In genomic region chr5:86191356-86191755, GRCm38 (mm10) we compare ENCODE assay signal across 9 mouse cellular contexts. TPM values are rescaled to one million over a fixed set of nuclear protein-coding genes. Genes with fewer than 3 reads are reported as not detected.
A peak's percentile ranks its signal among the peaks of the same experiment; 100 is the strongest.
DNase-seq lines count a peak whose midpoint lies in the region; ATAC-seq and TF ChIP-seq lines count a peak whose summit lies in the region.
"Had no signal": no experiment of that assay in that cellular context is flagged by ENCODE, and none has a peak within 500 bp of the region (broad histone marks: within the 10 kb centered on the region; RNA-seq: fewer than 3 reads in every experiment).

No protein-coding gene starts in this region.

- H3K4me3 ChIP-seq in lung, postnatal 0 days (ENCODE audit: low read depth, low read length): no peak overlapping the region
- no peak overlapping the region for H3K4me3 ChIP-seq in lung, adult 2 months (replicated peaks; ENCODE audit: extremely low read depth, low read depth, low read length)
- H3K4me3 ChIP-seq in forebrain, embryonic 15.5 days: no peak overlapping the region
- H3K4me3 ChIP-seq in midbrain, embryonic 15.5 days: no peak overlapping the region
- H3K4me3 ChIP-seq: hindbrain, embryonic 15.5 days had no signal

- no peak overlapping the region for H3K27ac ChIP-seq in lung, postnatal 0 days (ENCODE audit: low read length)
- H3K27ac ChIP-seq in forebrain, embryonic 15.5 days (replicated peaks): no peak overlapping the region
- no peak overlapping the region for H3K27ac ChIP-seq in midbrain, embryonic 15.5 days
- H3K27ac ChIP-seq: hindbrain, embryonic 15.5 days had no signal

- no peaks in the 10 kb centered on the region for H3K27me3 ChIP-seq in lung, postnatal 0 days (replicated peaks; ENCODE audit: insufficient read depth, low read length)
- no peaks in the 10 kb centered on the region for H3K27me3 ChIP-seq in forebrain, embryonic 15.5 days
- no peaks in the 10 kb centered on the region for H3K27me3 ChIP-seq in midbrain, embryonic 15.5 days (replicated peaks)
- H3K27me3 ChIP-seq: hindbrain, embryonic 15.5 days had no signal

- no peaks in the 10 kb centered on the region for H3K9me3 ChIP-seq in lung, postnatal 0 days (ENCODE audit: low read length)
- H3K9me3 ChIP-seq in forebrain, embryonic 15.5 days: no peaks in the 10 kb centered on the region
- H3K9me3 ChIP-seq in midbrain, embryonic 15.5 days: no peaks in the 10 kb centered on the region
- H3K9me3 ChIP-seq: hindbrain, embryonic 15.5 days had no signal

- peak; percentile 67 for DNase-seq in cerebellum, adult 9-10 months
- DNase-seq in cerebellum, postnatal 4 days (ENCODE audit: low spot score in 2 of 2): no peak
- peak; percentile 81 for DNase-seq in lung, postnatal 0 days (ENCODE audit: low spot score)
- DNase-seq in lung, adult 2 months: no peak
- no peak for DNase-seq in frontal cortex, postnatal 36 days (ENCODE audit: low spot score in 2 of 2)

- peak; percentile 58; the same call in 1 of the 2 replicates for ATAC-seq in lung, postnatal 0 days
- ATAC-seq in forebrain, embryonic 15.5 days (replicated peaks): peak; percentile 69; the same call in 1 of the 2 replicates
- ATAC-seq in midbrain, embryonic 15.5 days (replicated peaks): peak; percentile 80
- ATAC-seq in monocyte, adult 5-6 weeks (replicated peaks; ENCODE audit: insufficient number of reproducible peaks, low FRiP score, low TSS enrichment, poor library complexity, severe bottlenecking): no peak

- no peak overlapping the region for H3K9ac ChIP-seq in lung, postnatal 0 days (replicated peaks; ENCODE audit: low read depth)
- H3K9ac ChIP-seq in forebrain, embryonic 15.5 days (replicated peaks): no peak overlapping the region
- no peak overlapping the region for H3K9ac ChIP-seq in midbrain, embryonic 15.5 days
- H3K9ac ChIP-seq: hindbrain, embryonic 15.5 days had no signal

- H3K36me3 ChIP-seq in lung, postnatal 0 days (ENCODE audit: insufficient read depth, low read length): no peaks in the 10 kb centered on the region
- no peaks in the 10 kb centered on the region for H3K36me3 ChIP-seq in forebrain, embryonic 15.5 days
- no peaks in the 10 kb centered on the region for H3K36me3 ChIP-seq in midbrain, embryonic 15.5 days (replicated peaks)
- H3K36me3 ChIP-seq: hindbrain, embryonic 15.5 days had no signal

- no peak for TF ChIP-seq EP300 in lung, postnatal 0 days (IDR thresholded peaks at IDR 0.05)

- no peak overlapping the region for H3K4me2 ChIP-seq in lung, postnatal 0 days (replicated peaks; ENCODE audit: low read depth, low read length)
- H3K4me2 ChIP-seq in forebrain, embryonic 15.5 days (replicated peaks): no peak overlapping the region
- H3K4me2 ChIP-seq in midbrain, embryonic 15.5 days: no peak overlapping the region
- H3K4me2 ChIP-seq: hindbrain, embryonic 15.5 days had no signal

- no peaks in the 10 kb centered on the region for H3K4me1 ChIP-seq in lung, postnatal 0 days (ENCODE audit: insufficient read depth, low read depth, low read length)
- no peaks in the 10 kb centered on the region for H3K4me1 ChIP-seq in lung, adult 2 months (ENCODE audit: control insufficient read depth, insufficient read depth, low read length)
- H3K4me1 ChIP-seq in forebrain, embryonic 15.5 days: no peaks in the 10 kb centered on the region
- no peaks in the 10 kb centered on the region for H3K4me1 ChIP-seq in midbrain, embryonic 15.5 days
- H3K4me1 ChIP-seq: hindbrain, embryonic 15.5 days had no signal

- WGBS in lung, postnatal 0 days: 8% methylated on average over 4 of the region's 4 CpGs
- 10% methylated on average over 4 of the region's 4 CpGs for WGBS in lung, adult 2 months
- WGBS in forebrain, embryonic 15.5 days: 20% methylated on average over 4 of the region's 4 CpGs
- WGBS in midbrain, embryonic 15.5 days: 12% methylated on average over 4 of the region's 4 CpGs

- TF ChIP-seq CTCF in lung, postnatal 0 days (IDR thresholded peaks at IDR 0.05): peak; percentile 75
- no peak for TF ChIP-seq CTCF in lung, adult 2 months (IDR thresholded peaks at IDR 0.05; ENCODE audit: insufficient read depth, low read length)

- TF ChIP-seq POLR2A in lung, adult 2 months (IDR thresholded peaks at IDR 0.05; ENCODE audit: borderline replicate concordance, extremely low read depth, low read depth, low read length): no peak

RNA-seq across cellular contexts. Expression of gene Gnrhr, which starts 6.3 kb away (rescaled TPM):
- polyA plus RNA-seq in lung, postnatal 0 days (2015; fragmentation: Nextera tagmentation; extraction: Ambion mirVana): 0.05 TPM in 1 of 2 replicates, not detected in the other
- not detected in 2 replicates for polyA plus RNA-seq in lung, adult 2 months (2012; rRNA removed)
- polyA plus RNA-seq in forebrain, embryonic 15.5 days (2015; fragmentation: Nextera tagmentation; extraction: Ambion mirVana): not detected in 2 replicates
- not detected in 2 replicates for polyA plus RNA-seq in midbrain, embryonic 15.5 days (2015; fragmentation: Nextera tagmentation; extraction: Ambion mirVana)
- total RNA-seq in monocyte, adult 5-6 weeks (2017): not detected in 3 replicates

RNA-seq across cellular contexts. Expression of gene Uba6, which starts 18.8 kb away (rescaled TPM):
- 3.9 and 4.7 TPM in 2 replicates for polyA plus RNA-seq in lung, postnatal 0 days (2015; fragmentation: Nextera tagmentation; extraction: Ambion mirVana)
- 1.1 and 1.9 TPM in 2 replicates for polyA plus RNA-seq in lung, adult 2 months (2012; rRNA removed)
- polyA plus RNA-seq in forebrain, embryonic 15.5 days (2015; fragmentation: Nextera tagmentation; extraction: Ambion mirVana): 15.3 and 15.6 TPM in 2 replicates
- 11.7 and 13.0 TPM in 2 replicates for polyA plus RNA-seq in midbrain, embryonic 15.5 days (2015; fragmentation: Nextera tagmentation; extraction: Ambion mirVana)
- total RNA-seq in monocyte, adult 5-6 weeks (2017): 18.7 to 22.7 TPM (median 21.5 TPM) in 3 replicates

Comparison
In these comparisons a context has a peak if more than half of its experiments do, and no peak if none do; other contexts are left out.
1. DNase-seq: peak in cerebellum, adult 9-10 months (single experiment) and lung, postnatal 0 days (single experiment); none in cerebellum, postnatal 4 days (0 of 2), lung, adult 2 months (single experiment) and frontal cortex, postnatal 36 days (0 of 2).